Mouse (Mus musculus) hindbrain, embryonic 10.5 days (tissue): ENCODE measurements around the gene Sytl3. TPM values are rescaled to one million over a fixed set of nuclear protein-coding genes. Genes with fewer than 3 reads are reported as not detected.
"Not testable (repeated sequence)": the region's sequence is repeated elsewhere in the genome, so short reads cannot be mapped to it uniquely, and the experiment has no call there.

Experiments used
- DNase-seq: peaks from one replicate; pipeline ENCODE4 v3.0.0-alpha.2; 2017; ENCODE audit warnings: low spot score
- H3K27ac ChIP-seq: fragments of 300-500 bp; sonication (generic); 2 replicates; pipeline ENCODE4 v1.5.1; 2016; ENCODE audit warnings: mild to moderate bottlenecking, moderate library complexity
- H3K27me3 ChIP-seq: fragments of 300-500 bp; sonication (generic); 2 replicates; pipeline ENCODE4 v1.6.1; 2016; ENCODE audit warnings: mild to moderate bottlenecking; ENCODE audit not compliant: poor library complexity, insufficient read depth, severe bottlenecking
- H3K36me3 ChIP-seq: fragments of 300-500 bp; sonication (generic); 2 replicates; pipeline ENCODE4 v1.6.1; 2016; ENCODE audit warnings: mild to moderate bottlenecking, moderate library complexity
- H3K4me1 ChIP-seq: fragments of 300-500 bp; sonication (generic); replicated peaks from 2 replicates; pipeline ENCODE4 v1.6.1; 2016; ENCODE audit warnings: mild to moderate bottlenecking
- H3K4me3 ChIP-seq: fragments of 300-500 bp; sonication (generic); 2 replicates; pipeline ENCODE4 v1.5.1; 2016; ENCODE audit warnings: mild to moderate bottlenecking, moderate library complexity
- H3K9me3 ChIP-seq: fragments of 300-500 bp; sonication (generic); 2 replicates; pipeline ENCODE4 v1.6.1; 2016; ENCODE audit warnings: mild to moderate bottlenecking, moderate library complexity
- WGBS: fragments of 180-500 bp; shearing (Covaris S2); methylation state at CpG from one replicate; pipeline ENCODE4 v1.1.7; 2016; 5-methylcytosine and 5-hydroxymethylcytosine counted together
- polyA plus RNA-seq: library from polyadenylated mRNA; unstranded; fragments of >200 nt; fragmentation: Nextera tagmentation; extraction: Ambion mirVana; gene quantifications from 2 replicates; pipeline ENCODE4 v1.2.1, GENCODE M21; 2016

Gene Sytl3
- 0.29 TPM in 1 of 2 replicates, not detected in the other for polyA plus RNA-seq

- not testable (repeated sequence) for H3K27ac ChIP-seq, H3K36me3 ChIP-seq, H3K27me3 ChIP-seq, H3K4me3 ChIP-seq, DNase-seq, H3K9me3 ChIP-seq, H3K4me1 ChIP-seq
- 91% methylated on average over 5 of the region's 7 CpGs for WGBS
Measured at GRCm38 (mm10) chr17:6658801-6659200, at the start of gene Sytl3. Sytl3 (plus strand) TSS chr17:6659093.

- H3K27me3 ChIP-seq, H3K4me1 ChIP-seq, H3K36me3 ChIP-seq, H3K27ac ChIP-seq, H3K9me3 ChIP-seq, H3K4me3 ChIP-seq, DNase-seq: not testable (repeated sequence)
- WGBS, result 93% methylated on average over 12 of the region's 14 CpGs
Measured at GRCm38 (mm10) chr17:6613524-6613923, 45.4 kb upstream of the Sytl3 start.

GRCm38 (mm10) chr17:6614316-6614715 lies 44.6 kb upstream of the Sytl3 start:
- H3K27ac ChIP-seq, H3K9me3 ChIP-seq, H3K4me1 ChIP-seq, H3K4me3 ChIP-seq, H3K27me3 ChIP-seq, H3K36me3 ChIP-seq, DNase-seq: not testable (repeated sequence)
- 89% methylated on average over 5 of the region's 9 CpGs for WGBS

GRCm38 (mm10) chr17:6616731-6617130 lies 42.2 kb upstream of the Sytl3 start:
- not testable (repeated sequence) for H3K36me3 ChIP-seq

GRCm38 (mm10) chr17:6617689-6618400 lies 41.0 kb upstream of the Sytl3 start:
- not testable (repeated sequence) for H3K27me3 ChIP-seq, H3K4me1 ChIP-seq, H3K36me3 ChIP-seq, H3K9me3 ChIP-seq, DNase-seq, H3K27ac ChIP-seq, H3K4me3 ChIP-seq
- WGBS, result 40% methylated on average over 8 of the region's 13 CpGs

More at GRCm38 (mm10) chr17:6616731-6617130, 42.2 kb upstream of the Sytl3 start:
- H3K4me3 ChIP-seq, H3K4me1 ChIP-seq, H3K27ac ChIP-seq, H3K27me3 ChIP-seq, DNase-seq, H3K9me3 ChIP-seq: not testable (repeated sequence)
- whole genome bisulfite sequencing, result 94% methylated on average over 9 of the region's 9 CpGs

- H3K27me3 ChIP-seq, H3K27ac ChIP-seq, H3K9me3 ChIP-seq, H3K4me3 ChIP-seq, DNase-seq, H3K4me1 ChIP-seq, H3K36me3 ChIP-seq: not testable (repeated sequence)
- 89% methylated on average over 5 of the region's 5 CpGs for WGBS
Measured at GRCm38 (mm10) chr17:6619271-6619670, 39.6 kb upstream of the Sytl3 start.

GRCm38 (mm10) chr17:6620035-6620434 lies 38.9 kb upstream of the Sytl3 start:
- WGBS, result 81% methylated on average over 6 of the region's 6 CpGs
- H3K4me1 ChIP-seq, result not testable (repeated sequence)

GRCm38 (mm10) chr17:6620730-6621451 lies 38.0 kb upstream of the Sytl3 start:
- H3K9me3 ChIP-seq, H3K27me3 ChIP-seq, H3K4me1 ChIP-seq, DNase-seq, H3K36me3 ChIP-seq, H3K4me3 ChIP-seq, H3K27ac ChIP-seq: not testable (repeated sequence)
- WGBS, result 90% methylated on average over 18 of the region's 20 CpGs

More at GRCm38 (mm10) chr17:6620035-6620434, 38.9 kb upstream of the Sytl3 start:
- H3K36me3 ChIP-seq, H3K27me3 ChIP-seq, H3K27ac ChIP-seq, H3K4me3 ChIP-seq, H3K9me3 ChIP-seq, DNase-seq: not testable (repeated sequence)

- not testable (repeated sequence) for H3K36me3 ChIP-seq, H3K4me3 ChIP-seq, H3K4me1 ChIP-seq, DNase-seq, H3K9me3 ChIP-seq, H3K27me3 ChIP-seq, H3K27ac ChIP-seq
- 94% methylated on average over 12 of the region's 12 CpGs for WGBS
Measured at GRCm38 (mm10) chr17:6621976-6622375, 36.9 kb upstream of the Sytl3 start.

GRCm38 (mm10) chr17:6624926-6625558 lies 33.9 kb upstream of the Sytl3 start:
- H3K4me1 ChIP-seq, H3K9me3 ChIP-seq, H3K27me3 ChIP-seq, DNase-seq, H3K4me3 ChIP-seq, H3K36me3 ChIP-seq, H3K27ac ChIP-seq: not testable (repeated sequence)
- 57% methylated on average over 2 of the region's 6 CpGs for WGBS

GRCm38 (mm10) chr17:6630398-6630797 lies 28.5 kb upstream of the Sytl3 start:
- not testable (repeated sequence) for H3K27ac ChIP-seq, DNase-seq, H3K4me3 ChIP-seq, H3K9me3 ChIP-seq, H3K36me3 ChIP-seq, H3K4me1 ChIP-seq, H3K27me3 ChIP-seq
- 91% methylated on average over 4 of the region's 4 CpGs for WGBS

- not testable (repeated sequence) for H3K27ac ChIP-seq, H3K36me3 ChIP-seq, H3K4me3 ChIP-seq, H3K9me3 ChIP-seq, H3K27me3 ChIP-seq, H3K4me1 ChIP-seq, DNase-seq
- WGBS, result 92% methylated on average over 6 of the region's 6 CpGs
Measured at GRCm38 (mm10) chr17:6632850-6633249, 26.0 kb upstream of the Sytl3 start.

GRCm38 (mm10) chr17:6635781-6636180 lies 23.1 kb upstream of the Sytl3 start:
- not testable (repeated sequence) for H3K27ac ChIP-seq, H3K9me3 ChIP-seq, H3K36me3 ChIP-seq, DNase-seq, H3K4me1 ChIP-seq, H3K27me3 ChIP-seq, H3K4me3 ChIP-seq
- WGBS, result 84% methylated on average over 2 of the region's 4 CpGs
